Mouse (Mus musculus): ENCODE measurements around the gene Ell2. TPM values are rescaled to one million over a fixed set of nuclear protein-coding genes. Genes with fewer than 3 reads are reported as not detected.

Gene Ell2
- polyA plus RNA-seq (2017; shearing (Covaris generic)): 10 to 100 TPM in 1 of 2 experiments, 1 to 10 TPM in 1; 8.5 to 15.9 TPM

DNA sequence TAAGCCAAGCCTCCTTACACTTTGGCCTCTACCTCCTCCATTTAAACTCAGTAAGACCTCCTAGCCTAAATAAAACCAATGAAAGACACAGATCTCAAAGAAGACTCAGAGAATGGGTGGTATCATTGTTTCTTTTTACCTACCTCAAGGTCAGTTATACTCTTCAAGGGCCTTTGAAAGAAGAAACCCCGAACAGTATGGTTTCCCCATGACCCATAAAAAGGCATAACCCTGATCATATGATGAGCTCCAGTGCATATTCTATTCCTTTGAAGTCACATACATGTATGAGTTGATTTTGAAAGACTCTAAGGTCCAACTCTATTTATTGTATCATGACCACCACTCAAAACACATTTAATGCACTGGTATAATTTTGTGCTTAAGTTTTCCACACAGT lies at the start of gene Ell2:
Gene Ell2 (plus strand): TSS at position 301 of the 400 bp plus-strand sequence.

Other genes starting within 250 kb of the Ell2 start
- 100 to 1,000 TPM; 234 to 723 TPM for gene Glrx, start 133.1 kb downstream of the Ell2 start, polyA plus RNA-seq (2017; shearing (Covaris generic))
- under 1 TPM; 0.04 to 0.49 TPM for gene Rhobtb3, start 237.2 kb downstream of the Ell2 start, polyA plus RNA-seq (2017; shearing (Covaris generic))